Mouse (Mus musculus): ENCODE data around the gene Tmem200c. TPM values are rescaled to one million over a fixed set of nuclear protein-coding genes. Genes with fewer than 3 reads are reported as not detected.

Tmem200c gene
- total and polyA plus RNA-seq, 3 experiments, result 0.11 TPM; not detected in 2

DNA sequence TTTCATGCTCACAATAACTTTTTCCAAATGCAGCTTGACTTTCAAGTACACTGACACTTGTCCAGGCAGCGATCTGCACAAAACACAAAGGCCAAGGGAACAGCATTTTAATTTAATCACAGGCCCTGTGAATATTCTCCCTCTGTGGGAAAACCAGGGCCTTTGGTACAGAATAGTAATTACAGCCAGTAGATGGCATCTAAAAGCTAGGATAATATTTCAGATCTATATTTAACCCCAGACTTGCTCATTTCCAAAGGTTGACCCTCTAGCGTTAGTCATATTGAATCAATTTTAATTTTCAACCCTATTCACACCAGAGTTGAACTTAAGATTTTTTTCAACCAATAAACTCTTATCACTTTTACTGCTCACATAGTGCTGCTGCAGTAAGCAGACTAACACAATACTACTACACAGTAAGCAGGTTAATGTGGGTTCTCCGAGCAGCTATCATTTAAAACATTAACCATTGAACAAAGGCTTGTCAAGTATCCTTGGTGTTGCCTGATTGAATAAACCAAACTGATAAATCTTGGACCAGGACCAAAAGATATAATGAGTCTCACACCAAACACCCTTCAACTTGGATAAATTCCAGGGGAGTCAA is 57.2 kb downstream of the Tmem200c start:
- Histone ChIP-seq H3K36me3 (replicated peaks) (no peaks in the 10 kb centered on the region), H3K9me3 (replicated peaks) (peaks cover 41% of the 10 kb centered on the region), H3K4me3 (ENCODE audit: low read depth, low read length) (no peak overlapping the region), H3K27me3 (ENCODE audit: insufficient read depth, low read length) (no peaks in the 10 kb centered on the region), H3K4me1 (ENCODE audit: insufficient read depth, low read depth, low read length) (no peaks in the 10 kb centered on the region)
- ATAC-seq (ENCODE audit: extremely low read depth, insufficient number of reproducible peaks, low FRiP score, poor library complexity, severe bottlenecking), result no peak
- DNase-seq (ENCODE audit: low spot score), result no peak
- TF ChIP-seq GATA1 (IDR thresholded peaks at IDR 0.05; ENCODE audit: borderline replicate concordance, low read length) (no peak), GATA2 (IDR thresholded peaks at IDR 0.05; ENCODE audit: borderline replicate concordance, low read depth, low read length) (no peak), CTCF (IDR thresholded peaks at IDR 0.05; ENCODE audit: low read depth, low read length) (no peak), TAL1 (conservative IDR thresholded peaks at IDR 0.05; ENCODE audit: low read depth, low read length) (no peak), POLR2AphosphoS5 (IDR thresholded peaks at IDR 0.05; ENCODE audit: insufficient replicate concordance, low read depth, low read length) (no peak)

DNA sequence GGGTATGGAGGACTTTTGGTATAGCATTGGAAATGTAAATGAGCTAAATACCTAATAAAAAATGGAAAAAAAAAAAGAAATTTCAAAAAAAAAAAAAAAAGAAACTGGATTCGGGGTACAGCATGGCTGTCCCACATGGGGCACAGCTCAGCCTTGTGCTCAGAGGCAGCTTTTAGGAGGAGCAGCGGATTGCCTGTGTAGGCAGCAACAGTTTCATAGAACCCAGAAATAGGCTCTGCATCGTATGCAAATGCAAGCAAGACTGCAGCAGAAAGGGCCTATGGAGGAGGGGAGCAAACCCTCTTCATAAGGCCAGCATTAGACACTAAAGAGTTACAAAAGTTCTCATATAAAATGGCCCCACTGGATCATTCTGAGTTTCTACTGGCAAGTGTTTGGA is 64.2 kb downstream of the Tmem200c start:
- no peaks in the 10 kb centered on the region for H3K4me1 ChIP-seq (ENCODE audit: insufficient read depth, low read depth, low read length)
- TF ChIP-seq GATA2 (IDR thresholded peaks at IDR 0.05; ENCODE audit: borderline replicate concordance, low read depth, low read length) (no peak), POLR2AphosphoS5 (IDR thresholded peaks at IDR 0.05; ENCODE audit: insufficient replicate concordance, low read depth, low read length) (no peak), CTCF (IDR thresholded peaks at IDR 0.05; ENCODE audit: low read depth, low read length) (no peak), TAL1 (conservative IDR thresholded peaks at IDR 0.05; ENCODE audit: low read depth, low read length) (no peak), GATA1 (IDR thresholded peaks at IDR 0.05; ENCODE audit: borderline replicate concordance, low read length) (no peak)
- no peaks in the 10 kb centered on the region for H3K27me3 ChIP-seq (ENCODE audit: insufficient read depth, low read length)
- peaks cover 28% of the 10 kb centered on the region for H3K9me3 ChIP-seq (replicated peaks)
- ATAC-seq (ENCODE audit: extremely low read depth, insufficient number of reproducible peaks, low FRiP score, poor library complexity, severe bottlenecking) (no peak), DNase-seq (ENCODE audit: low spot score) (no peak)
- H3K4me3 ChIP-seq (ENCODE audit: low read depth, low read length), result no peak overlapping the region
- no peaks in the 10 kb centered on the region for H3K36me3 ChIP-seq (replicated peaks)

Other genes starting within 250 kb of the Tmem200c start
- not detected in 2 replicates for gene Epb41l3, start 249.1 kb downstream of the Tmem200c start, total RNA-seq (2014; fragmentation: Nextera tagmentation)
- 0.16 and 0.17 TPM in 2 replicates for gene Epb41l3, start 249.1 kb downstream of the Tmem200c start, total RNA-seq (2017)
- not detected in 2 replicates for gene Epb41l3, start 249.1 kb downstream of the Tmem200c start, polyA plus RNA-seq (2012)